Mouse (Mus musculus): ENCODE measurements at regions not wholly inside any gene's neighbourhood (a gene's known extent, or its start where the extent isn't known, plus 50 kb on each side); places are given as distances from the start of the nearest gene placed in this dataset.

GRCm38 (mm10) chr5:52092273-52092672 lies 98.0 kb downstream of the Dhx15 start:
- DNase-seq: no peak
- intact Hi-C loops (cut with DNase I): no loop called here

- DNase-seq: no peak
- intact Hi-C loops (cut with DNase I): no loop called here
These were observed 102.2 kb downstream of the Dhx15 start for GRCm38 (mm10) chr5:52088131-52088530.

GRCm38 (mm10) chr5:52086766-52087429 lies 103.4 kb downstream of the Dhx15 start:
- DNase-seq: no peak
- intact Hi-C loops (cut with DNase I): no loop called here

GRCm38 (mm10) chr5:52080268-52080667 lies 110.0 kb downstream of the Dhx15 start:
- intact Hi-C loops (cut with DNase I): no loop called here
- DNase-seq: no peak

GRCm38 (mm10) chr5:52077696-52078095 lies 112.6 kb downstream of the Dhx15 start:
- DNase-seq: no peak
- intact Hi-C loops (cut with DNase I): no loop called here

GRCm38 (mm10) chr5:52075096-52075495 lies 115.2 kb downstream of the Dhx15 start:
- DNase-seq: no peak
- intact Hi-C loops (cut with DNase I): no loop called here

- intact Hi-C loops (cut with DNase I): loop anchor here (2.0 to 10.0 kb wide), 7 partner anchors 156 to 1590 kb away; no protein-coding TSS in a partner anchor
These were observed 125.4 kb downstream of the Dhx15 start for GRCm38 (mm10) chr5:52064804-52065451.

GRCm38 (mm10) chr5:52062214-52062613 lies 128.1 kb downstream of the Dhx15 start:
- DNase-seq: peak; percentile 43 to 47
- intact Hi-C loops (cut with DNase I): loop anchor here (10.0 kb wide), 4 partner anchors 317 to 1587 kb away; no protein-coding TSS in a partner anchor

More at GRCm38 (mm10) chr5:52064804-52065451, 125.4 kb downstream of the Dhx15 start:
- peak; percentile 87 to 91 for DNase-seq

- intact Hi-C loops (cut with DNase I): loop anchor here (10.0 kb wide), 4 partner anchors 316 to 1586 kb away; no protein-coding TSS in a partner anchor
- no peak for DNase-seq
These were observed 129.1 kb downstream of the Dhx15 start for GRCm38 (mm10) chr5:52061226-52061625.

- DNase-seq: no peak
- intact Hi-C loops (cut with DNase I): no loop called here
These were observed 133.1 kb downstream of the Dhx15 start for GRCm38 (mm10) chr5:52057261-52057660.

- intact Hi-C loops (cut with DNase I): no loop called here
- no peak for DNase-seq
These were observed 138.2 kb downstream of the Dhx15 start for GRCm38 (mm10) chr5:52052072-52052465.

GRCm38 (mm10) chr5:52051383-52052071 lies 138.8 kb downstream of the Dhx15 start:
- intact Hi-C loops (cut with DNase I): no loop called here
- peak; percentile 33 to 48 for DNase-seq

GRCm38 (mm10) chr5:52048790-52049189 lies 141.5 kb downstream of the Dhx15 start:
- intact Hi-C loops (cut with DNase I): no loop called here
- DNase-seq: no peak

- DNase-seq: no peak
- intact Hi-C loops (cut with DNase I): no loop called here
These were observed 143.6 kb downstream of the Dhx15 start for GRCm38 (mm10) chr5:52046704-52047103.

GRCm38 (mm10) chr5:52044101-52044500 lies 146.2 kb downstream of the Dhx15 start:
- DNase-seq: no peak
- intact Hi-C loops (cut with DNase I): loop anchor here (5.0 kb wide), 1 partner anchor 137 kb away; no protein-coding TSS in a partner anchor

- intact Hi-C loops (cut with DNase I): loop anchor here (5.0 kb wide), 1 partner anchor 134 kb away; no protein-coding TSS in a partner anchor
- DNase-seq: no peak
These were observed 148.9 kb downstream of the Dhx15 start for GRCm38 (mm10) chr5:52041447-52041846.

GRCm38 (mm10) chr5:52040427-52041312 lies 149.6 kb downstream of the Dhx15 start:
- intact Hi-C loops (cut with DNase I): loop anchor here (5.0 kb wide), 1 partner anchor 133 kb away; no protein-coding TSS in a partner anchor

GRCm38 (mm10) chr5:52035339-52035738 lies 155.0 kb downstream of the Dhx15 start:
- DNase-seq: no peak
- intact Hi-C loops (cut with DNase I): no loop called here

More at GRCm38 (mm10) chr5:52040427-52041312, 149.6 kb downstream of the Dhx15 start:
- DNase-seq: peak; percentile 38 to 71

- intact Hi-C loops (cut with DNase I): no loop called here
These were observed 162.8 kb downstream of the Dhx15 start for GRCm38 (mm10) chr5:52027478-52027877.

GRCm38 (mm10) chr5:52026148-52026547 lies 164.2 kb downstream of the Dhx15 start:
- no peak for DNase-seq
- intact Hi-C loops (cut with DNase I): no loop called here

More at GRCm38 (mm10) chr5:52027478-52027877, 162.8 kb downstream of the Dhx15 start:
- no peak for DNase-seq

All from heart, postnatal 10 days (tissue).